Mouse (Mus musculus) forebrain, embryonic 11.5 days (tissue): ENCODE results near the gene Macf1. TPM values are rescaled to one million over a fixed set of nuclear protein-coding genes. Genes with fewer than 3 reads are reported as not detected.

ENCODE experiments used
- ATAC-seq: fragments of 200-750 bp; cut with Nextera tagmentation; replicated peaks from 2 replicates; pipeline ENCODE4 v1.8.0; 2017; ENCODE audit warnings: moderate TSS enrichment; ENCODE audit not compliant: low FRiP score
- DNase-seq: peaks from one replicate; pipeline ENCODE4 v3.0.0-alpha.2; 2017; ENCODE audit warnings: low spot score
- H3K27ac ChIP-seq: fragments of 300-500 bp; sonication (generic); 2 replicates; pipeline ENCODE4 v1.5.1; 2014; ENCODE audit warnings: low read depth, low read length
- H3K27me3 ChIP-seq: fragments of 300-500 bp; sonication (generic); 2 replicates; pipeline ENCODE4 v1.6.1; 2014; ENCODE audit warnings: mild to moderate bottlenecking, low read length, mixed read lengths; ENCODE audit not compliant: control insufficient read depth, insufficient read depth
- H3K36me3 ChIP-seq: fragments of 300-500 bp; sonication (generic); 2 replicates; pipeline ENCODE4 v1.6.1; 2014; ENCODE audit warnings: mild to moderate bottlenecking, low read length, moderate library complexity, mixed read lengths; ENCODE audit not compliant: control insufficient read depth, insufficient read depth
- H3K4me1 ChIP-seq: fragments of 300-500 bp; sonication (generic); replicated peaks from 2 replicates; pipeline ENCODE4 v1.6.1; 2014; ENCODE audit warnings: low read length, mixed read lengths; ENCODE audit not compliant: control insufficient read depth, insufficient read depth
- H3K4me2 ChIP-seq: fragments of 300-500 bp; sonication (generic); 2 replicates; pipeline ENCODE4 v1.6.1; 2014; ENCODE audit warnings: low read depth, mild to moderate bottlenecking, low read length, moderate library complexity, mixed read lengths; ENCODE audit not compliant: severe bottlenecking
- H3K4me3 ChIP-seq: fragments of 300-500 bp; sonication (generic); 2 replicates; pipeline ENCODE4 v1.5.1; 2014; ENCODE audit warnings: low read depth, low read length
- H3K9ac ChIP-seq: fragments of 300-500 bp; sonication (generic); 2 replicates; pipeline ENCODE4 v1.6.1; 2014; ENCODE audit warnings: low read length
- H3K9me3 ChIP-seq: fragments of 300-500 bp; sonication (generic); 2 replicates; pipeline ENCODE4 v1.6.1; 2016; ENCODE audit warnings: low read length, mixed read lengths; ENCODE audit not compliant: control insufficient read depth
- WGBS: fragments of 180-500 bp; shearing (Covaris S2); extraction: QIAGEN DNeasy Blood & Tissue Kit; methylation state at CpG from one replicate; pipeline ENCODE4 v1.1.7; 2014; 5-methylcytosine and 5-hydroxymethylcytosine counted together
- polyA plus RNA-seq: library from polyadenylated mRNA; unstranded; fragments of >200 nt; fragmentation: Nextera tagmentation; extraction: Ambion mirVana; gene quantifications from 2 replicates; pipeline ENCODE4 v1.2.1, GENCODE M21; 2014

Macf1 gene
- polyA plus RNA-seq, 1 experiment from 2014 or later = 88.8 TPM

GRCm38 (mm10) chr4:123397643-123398434 is 286.3 kb downstream of the Macf1 start:
- Histone ChIP-seq H3K36me3 (peaks cover 15% of the 10 kb centered on the region; the same call in 1 of the 2 replicates), H3K9ac (no peak overlapping the region), H3K27ac (no peak overlapping the region), H3K4me1 (no peaks in the 10 kb centered on the region), H3K4me2 (no peak overlapping the region), H3K9me3 (no peaks in the 10 kb centered on the region), H3K27me3 (no peaks in the 10 kb centered on the region), H3K4me3 (no peak overlapping the region)
- ATAC-seq = no peak
- WGBS = 94% methylated on average over 5 of the region's 5 CpGs
- DNase-seq = no peak

GRCm38 (mm10) chr4:123397049-123397448 is 287.1 kb downstream of the Macf1 start:
- Histone ChIP-seq H3K4me3 (no peak overlapping the region), H3K36me3 (peaks cover 18% of the 10 kb centered on the region; the same call in 1 of the 2 replicates)

GRCm38 (mm10) chr4:123395435-123396000 is 288.6 kb downstream of the Macf1 start:
- Histone ChIP-seq H3K4me1 (no peaks in the 10 kb centered on the region), H3K4me2 (no peak overlapping the region), H3K9me3 (no peaks in the 10 kb centered on the region), H3K27ac (no peak overlapping the region), H3K36me3 (peaks cover 15% of the 10 kb centered on the region; the same call in 1 of the 2 replicates), H3K9ac (no peak overlapping the region), H3K4me3 (no peak overlapping the region), H3K27me3 (no peaks in the 10 kb centered on the region)
- DNase-seq (no peak), ATAC-seq (no peak)
- 98% methylated on average over 2 of the region's 2 CpGs for WGBS

More at GRCm38 (mm10) chr4:123397049-123397448, 287.1 kb downstream of the Macf1 start:
- Histone ChIP-seq H3K9me3 (no peaks in the 10 kb centered on the region), H3K27ac (no peak overlapping the region), H3K9ac (no peak overlapping the region), H3K4me1 (no peaks in the 10 kb centered on the region), H3K27me3 (no peaks in the 10 kb centered on the region), H3K4me2 (no peak overlapping the region)
- WGBS = 94% methylated on average over 8 of the region's 8 CpGs
- ATAC-seq = no peak
- DNase-seq = no peak

GRCm38 (mm10) chr4:123394878-123395277 is 289.3 kb downstream of the Macf1 start:
- Histone ChIP-seq H3K4me3 (no peak overlapping the region), H3K4me2 (no peak overlapping the region), H3K27ac (no peak overlapping the region), H3K9ac (no peak overlapping the region), H3K36me3 (peaks cover 15% of the 10 kb centered on the region; the same call in 1 of the 2 replicates), H3K27me3 (no peaks in the 10 kb centered on the region), H3K4me1 (no peaks in the 10 kb centered on the region), H3K9me3 (no peaks in the 10 kb centered on the region)
- DNase-seq (no peak), ATAC-seq (no peak)
- WGBS = 93% methylated on average over 5 of the region's 5 CpGs

- no peak overlapping the region for H3K27ac ChIP-seq
- no peak overlapping the region for H3K9ac ChIP-seq
- ATAC-seq (no peak), DNase-seq (no peak)
- 82% methylated on average over 1 of the region's 1 CpGs for WGBS
- H3K27me3 ChIP-seq = no peaks in the 10 kb centered on the region
- no peaks in the 10 kb centered on the region for H3K9me3 ChIP-seq
- H3K4me2 ChIP-seq = no peak overlapping the region
- H3K4me1 ChIP-seq = no peaks in the 10 kb centered on the region
- no peak overlapping the region for H3K4me3 ChIP-seq
- H3K36me3 ChIP-seq = peaks cover 15% of the 10 kb centered on the region; the same call in 1 of the 2 replicates
Measured at GRCm38 (mm10) chr4:123394269-123394668, 289.9 kb downstream of the Macf1 start.

GRCm38 (mm10) chr4:123393004-123393403 is 291.2 kb downstream of the Macf1 start:
- no peak overlapping the region for H3K4me3 ChIP-seq
- peaks cover 15% of the 10 kb centered on the region; the same call in 1 of the 2 replicates for H3K36me3 ChIP-seq
- H3K9ac ChIP-seq = no peak overlapping the region
- no peak overlapping the region for H3K27ac ChIP-seq
- H3K9me3 ChIP-seq = no peaks in the 10 kb centered on the region
- ATAC-seq (no peak), DNase-seq (no peak)
- no peaks in the 10 kb centered on the region for H3K4me1 ChIP-seq
- 80% methylated on average over 3 of the region's 3 CpGs for WGBS
- no peaks in the 10 kb centered on the region for H3K27me3 ChIP-seq
- no peak overlapping the region for H3K4me2 ChIP-seq

GRCm38 (mm10) chr4:123392187-123392586 is 292.0 kb downstream of the Macf1 start:
- WGBS = 100% methylated on average over 1 of the region's 1 CpGs
- Histone ChIP-seq H3K4me2 (no peak overlapping the region), H3K4me3 (no peak overlapping the region), H3K9me3 (no peaks in the 10 kb centered on the region), H3K27ac (no peak overlapping the region), H3K4me1 (no peaks in the 10 kb centered on the region), H3K27me3 (no peaks in the 10 kb centered on the region), H3K36me3 (peaks cover 15% of the 10 kb centered on the region; the same call in 1 of the 2 replicates), H3K9ac (no peak overlapping the region)
- ATAC-seq (no peak), DNase-seq (no peak)

- Histone ChIP-seq H3K9ac (no peak overlapping the region), H3K9me3 (no peaks in the 10 kb centered on the region), H3K4me3 (no peak overlapping the region), H3K4me2 (no peak overlapping the region), H3K27ac (no peak overlapping the region), H3K27me3 (no peaks in the 10 kb centered on the region), H3K4me1 (no peaks in the 10 kb centered on the region), H3K36me3 (peaks cover 33% of the 10 kb centered on the region)
- WGBS = 53% methylated on average over 1 of the region's 1 CpGs
- ATAC-seq (no peak), DNase-seq (no peak)
Measured at GRCm38 (mm10) chr4:123385028-123385427, 299.1 kb downstream of the Macf1 start.
